Comparison of ENCODE assay signal across 16 mouse cellular contexts in genomic region chr8:77714455-77714854, GRCm38 (mm10). TPM values are rescaled to one million over a fixed set of nuclear protein-coding genes. Genes with fewer than 3 reads are reported as not detected.
DNase-seq lines count a peak whose midpoint lies in the region; ATAC-seq and TF ChIP-seq lines count a peak whose summit lies in the region.
"Had no signal": no experiment of that assay in that cellular context is flagged by ENCODE, and none has a peak within 500 bp of the region (broad histone marks: within the 10 kb centered on the region; RNA-seq: fewer than 3 reads in every experiment).

No protein-coding gene starts in this region.

- H3K9ac ChIP-seq in forebrain, embryonic 14.5 days (ENCODE audit: low read length), result no peak overlapping the region
- H3K9ac ChIP-seq in lung, embryonic 16.5 days (ENCODE audit: low read length), result no peak overlapping the region
- H3K9ac ChIP-seq in lung, postnatal 0 days (replicated peaks; ENCODE audit: low read depth), result no peak overlapping the region
- H3K9ac ChIP-seq in limb, embryonic 15.5 days, result no peak overlapping the region
- H3K9ac ChIP-seq: heart, embryonic 15.5 days had no signal

- TF ChIP-seq CTCF in lung, postnatal 0 days (IDR thresholded peaks at IDR 0.05), result no peak
- TF ChIP-seq CTCF in embryonic fibroblast, embryonic 13.5 days (IDR thresholded peaks at IDR 0.05; ENCODE audit: borderline replicate concordance, insufficient read depth, low read length), result no peak

- WGBS in forebrain, embryonic 14.5 days, result 75% methylated on average over 7 of the region's 7 CpGs
- 77% methylated on average over 7 of the region's 7 CpGs for WGBS in forebrain, embryonic 10.5 days
- 45% methylated on average over 7 of the region's 7 CpGs for WGBS in lung, embryonic 16.5 days
- 50% methylated on average over 7 of the region's 7 CpGs for WGBS in lung, postnatal 0 days
- 36% methylated on average over 7 of the region's 7 CpGs for WGBS in limb, embryonic 15.5 days
- WGBS in heart, embryonic 10.5 days, result 71% methylated on average over 7 of the region's 7 CpGs

- TF ChIP-seq POLR2A in embryonic fibroblast, embryonic 13.5 days (IDR thresholded peaks at IDR 0.05; ENCODE audit: low read depth, low read length), result no peak

- no peaks in the 10 kb centered on the region for H3K9me3 ChIP-seq in forebrain, embryonic 14.5 days (replicated peaks; ENCODE audit: control insufficient read depth, low read length)
- H3K9me3 ChIP-seq in forebrain, embryonic 10.5 days, result no peaks in the 10 kb centered on the region
- H3K9me3 ChIP-seq in lung, embryonic 16.5 days (ENCODE audit: control insufficient read depth, low read length), result no peaks in the 10 kb centered on the region
- H3K9me3 ChIP-seq in lung, postnatal 0 days (ENCODE audit: low read length), result no peaks in the 10 kb centered on the region
- no peaks in the 10 kb centered on the region for H3K9me3 ChIP-seq in limb, embryonic 15.5 days
- no peaks in the 10 kb centered on the region for H3K9me3 ChIP-seq in heart, embryonic 10.5 days
- H3K9me3 ChIP-seq: heart, embryonic 15.5 days had no signal

- no peak for TF ChIP-seq EP300 in lung, postnatal 0 days (IDR thresholded peaks at IDR 0.05)

- H3K4me3 ChIP-seq in forebrain, embryonic 14.5 days (ENCODE audit: low read depth, low read length), result no peak overlapping the region
- H3K4me3 ChIP-seq in forebrain, embryonic 10.5 days, result no peak overlapping the region
- 0 out of 2 replicates have a peak overlapping the region, but pooled peaks have one; percentile 2 for H3K4me3 ChIP-seq in lung, embryonic 16.5 days (ENCODE audit: low read length)
- H3K4me3 ChIP-seq in lung, postnatal 0 days (ENCODE audit: low read depth, low read length), result no peak overlapping the region
- no peak overlapping the region for H3K4me3 ChIP-seq in embryonic fibroblast, embryonic 13.5 days (ENCODE audit: insufficient read depth, low read length)
- H3K4me3 ChIP-seq in limb, embryonic 15.5 days, result no peak overlapping the region
- no peak overlapping the region for H3K4me3 ChIP-seq in heart, embryonic 10.5 days
- H3K4me3 ChIP-seq: heart, embryonic 15.5 days had no signal

- H3K4me1 ChIP-seq in forebrain, embryonic 14.5 days (ENCODE audit: control insufficient read depth, insufficient read depth, low read length), result no peaks in the 10 kb centered on the region
- H3K4me1 ChIP-seq in forebrain, embryonic 10.5 days, result peaks cover 43% of the 10 kb centered on the region
- peaks cover 37% of the 10 kb centered on the region for H3K4me1 ChIP-seq in lung, embryonic 16.5 days (replicated peaks; ENCODE audit: control insufficient read depth, insufficient read depth, low read length)
- H3K4me1 ChIP-seq in lung, postnatal 0 days (ENCODE audit: insufficient read depth, low read depth, low read length), result no peaks in the 10 kb centered on the region
- peaks cover 18% of the 10 kb centered on the region for H3K4me1 ChIP-seq in embryonic fibroblast, embryonic 13.5 days (ENCODE audit: control insufficient read depth, insufficient read depth, low read length)
- H3K4me1 ChIP-seq in limb, embryonic 15.5 days, result peaks cover 37% of the 10 kb centered on the region
- peaks cover 57% of the 10 kb centered on the region for H3K4me1 ChIP-seq in heart, embryonic 10.5 days

- no peaks in the 10 kb centered on the region for H3K36me3 ChIP-seq in forebrain, embryonic 14.5 days (ENCODE audit: control insufficient read depth, insufficient read depth, low read length)
- no peaks in the 10 kb centered on the region for H3K36me3 ChIP-seq in forebrain, embryonic 10.5 days (replicated peaks)
- H3K36me3 ChIP-seq in lung, embryonic 16.5 days (ENCODE audit: control insufficient read depth, insufficient read depth, low read length), result peaks cover 2% of the 10 kb centered on the region
- no peaks in the 10 kb centered on the region for H3K36me3 ChIP-seq in lung, postnatal 0 days (ENCODE audit: insufficient read depth, low read length)
- peaks cover under 1% of the 10 kb centered on the region; the same call in 1 of the 2 replicates for H3K36me3 ChIP-seq in limb, embryonic 15.5 days
- H3K36me3 ChIP-seq in heart, embryonic 10.5 days, result peaks cover 12% of the 10 kb centered on the region; the same call in 1 of the 2 replicates

- H3K27me3 ChIP-seq in forebrain, embryonic 14.5 days (replicated peaks; ENCODE audit: control insufficient read depth, insufficient read depth, low read length), result no peaks in the 10 kb centered on the region
- no peaks in the 10 kb centered on the region for H3K27me3 ChIP-seq in forebrain, embryonic 10.5 days (ENCODE audit: poor library complexity, severe bottlenecking)
- no peaks in the 10 kb centered on the region for H3K27me3 ChIP-seq in lung, embryonic 16.5 days (ENCODE audit: control insufficient read depth, insufficient read depth, low read depth, low read length)
- no peaks in the 10 kb centered on the region for H3K27me3 ChIP-seq in lung, postnatal 0 days (replicated peaks; ENCODE audit: insufficient read depth, low read length)
- no peaks in the 10 kb centered on the region for H3K27me3 ChIP-seq in limb, embryonic 15.5 days
- no peaks in the 10 kb centered on the region for H3K27me3 ChIP-seq in heart, embryonic 10.5 days (ENCODE audit: insufficient read depth, poor library complexity, severe bottlenecking)
- H3K27me3 ChIP-seq: heart, embryonic 15.5 days had no signal

- no peak overlapping the region for H3K27ac ChIP-seq in forebrain, embryonic 14.5 days (ENCODE audit: low read depth, low read length)
- H3K27ac ChIP-seq in forebrain, embryonic 10.5 days, result no peak overlapping the region
- no peak overlapping the region; the same call in 1 of the 2 replicates for H3K27ac ChIP-seq in lung, embryonic 16.5 days (ENCODE audit: low read length)
- H3K27ac ChIP-seq in lung, postnatal 0 days (ENCODE audit: low read length), result no peak overlapping the region
- 0 out of 2 replicates have a peak overlapping the region, but pooled peaks have one; percentile 10 for H3K27ac ChIP-seq in embryonic fibroblast, embryonic 13.5 days (ENCODE audit: insufficient read depth, low read length)
- peak overlapping the region; percentile 57 for H3K27ac ChIP-seq in limb, embryonic 15.5 days
- H3K27ac ChIP-seq in heart, embryonic 10.5 days, result no peak overlapping the region

- no peak overlapping the region for H3K4me2 ChIP-seq in forebrain, embryonic 14.5 days (ENCODE audit: low read length)
- peak overlapping the region; percentile 39; the same call in 1 of the 2 replicates for H3K4me2 ChIP-seq in lung, embryonic 16.5 days (ENCODE audit: low read depth, low read length)
- no peak overlapping the region for H3K4me2 ChIP-seq in lung, postnatal 0 days (replicated peaks; ENCODE audit: low read depth, low read length)
- no peak overlapping the region for H3K4me2 ChIP-seq in limb, embryonic 15.5 days
- H3K4me2 ChIP-seq: heart, embryonic 15.5 days had no signal

- peak; percentile 45 for DNase-seq in forebrain, embryonic 14.5 days (ENCODE audit: low spot score)
- no peak for DNase-seq in forebrain, embryonic 10.5 days (ENCODE audit: extremely low spot score, low spot score)
- DNase-seq in lung, postnatal 0 days (ENCODE audit: low spot score), result no peak
- DNase-seq in ovary, postnatal 10 days (ENCODE audit: low spot score), result no peak
- DNase-seq in heart, embryonic 10.5 days (ENCODE audit: low spot score), result no peak
- DNase-seq: adrenal gland, postnatal 10 days; cerebellum, adult 2 months; heart, adult 18-20 months; kidney, adult 9 months; kidney, postnatal 4 days; lung, adult 18-20 months had no signal

- peak; percentile 69; the same call in 1 of the 2 replicates for ATAC-seq in forebrain, embryonic 14.5 days
- ATAC-seq in lung, embryonic 16.5 days (ENCODE audit: low read depth), result no peak
- ATAC-seq in lung, postnatal 0 days, result no peak
- ATAC-seq in limb, embryonic 15.5 days (ENCODE audit: insufficient number of reproducible peaks, low FRiP score, low TSS enrichment, low read depth), result no peak

RNA-seq across cellular contexts. Expression of gene Ednra, which starts 9.8 kb away (rescaled TPM):
- polyA plus RNA-seq in forebrain, embryonic 14.5 days (2014; fragmentation: Nextera tagmentation; extraction: Ambion mirVana), result 4.1 and 4.4 TPM in 2 replicates
- 19.8 and 21.5 TPM in 2 replicates for polyA plus RNA-seq in forebrain, embryonic 10.5 days (2016; fragmentation: Nextera tagmentation; extraction: Ambion mirVana)
- polyA plus RNA-seq in lung, embryonic 16.5 days (2015; fragmentation: Nextera tagmentation; extraction: Ambion mirVana), result 109 and 113 TPM in 2 replicates
- 54.6 and 57.6 TPM in 2 replicates for polyA plus RNA-seq in lung, postnatal 0 days (2015; fragmentation: Nextera tagmentation; extraction: Ambion mirVana)
- polyA plus RNA-seq in embryonic fibroblast, embryonic 13.5 days (2011; ENCODE audit: insufficient read length, low read depth, missing spikeins), result 22.0 and 36.8 TPM in 2 replicates
- 32.6 and 34.0 TPM in 2 replicates for polyA plus RNA-seq in limb, embryonic 15.5 days (2015; fragmentation: Nextera tagmentation; extraction: Ambion mirVana)
- polyA plus RNA-seq in heart, embryonic 10.5 days (2016; fragmentation: Nextera tagmentation; extraction: Ambion mirVana), result 40.6 and 46.6 TPM in 2 replicates
- polyA plus RNA-seq: inflammation-experienced regulatory T-cells, adult 6 months had no signal

Comparison
In these comparisons a context has a peak if more than half of its experiments do, and no peak if none do; other contexts are left out.
1. H3K27ac ChIP-seq: peak in embryonic fibroblast, embryonic 13.5 days (single experiment) and limb, embryonic 15.5 days (single experiment); none in forebrain, embryonic 14.5 days (single experiment), forebrain, embryonic 10.5 days (single experiment), lung, embryonic 16.5 days (single experiment), lung, postnatal 0 days (single experiment) and heart, embryonic 10.5 days (single experiment).